Mouse (Mus musculus): ENCODE data around the gene Hydin. TPM values are rescaled to one million over a fixed set of nuclear protein-coding genes. Genes with fewer than 3 reads are reported as not detected.
A peak's percentile ranks its signal among the peaks of the same experiment; 100 is the strongest.

Gene Hydin
- total RNA-seq (2017): not detected in 3 replicates

DNA sequence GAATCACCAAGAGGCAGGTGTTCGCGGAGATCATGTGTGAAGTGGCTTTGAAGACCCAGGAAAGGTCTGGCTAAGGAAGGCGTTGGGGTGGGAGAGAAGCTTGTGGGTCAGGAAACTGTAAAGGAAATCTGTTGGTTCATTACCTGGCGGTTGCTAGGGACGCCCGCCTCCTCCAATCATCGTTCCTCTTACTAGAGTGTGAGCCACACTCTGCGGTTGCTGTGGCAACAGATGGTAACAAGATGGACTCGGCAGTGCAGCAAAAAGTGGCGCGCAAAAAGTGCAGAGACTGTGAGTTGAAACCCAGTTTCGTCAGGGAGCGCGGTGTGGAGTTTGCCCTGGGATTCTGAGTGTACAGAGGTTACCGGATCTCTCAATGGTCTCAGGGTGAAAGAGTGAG is at the start of gene Hydin:
Gene Hydin (plus strand): TSS at position 237 of the 400 bp plus-strand sequence.
- no peak for ATAC-seq (replicated peaks; ENCODE audit: insufficient number of reproducible peaks, low FRiP score, low TSS enrichment, poor library complexity, severe bottlenecking)

DNA sequence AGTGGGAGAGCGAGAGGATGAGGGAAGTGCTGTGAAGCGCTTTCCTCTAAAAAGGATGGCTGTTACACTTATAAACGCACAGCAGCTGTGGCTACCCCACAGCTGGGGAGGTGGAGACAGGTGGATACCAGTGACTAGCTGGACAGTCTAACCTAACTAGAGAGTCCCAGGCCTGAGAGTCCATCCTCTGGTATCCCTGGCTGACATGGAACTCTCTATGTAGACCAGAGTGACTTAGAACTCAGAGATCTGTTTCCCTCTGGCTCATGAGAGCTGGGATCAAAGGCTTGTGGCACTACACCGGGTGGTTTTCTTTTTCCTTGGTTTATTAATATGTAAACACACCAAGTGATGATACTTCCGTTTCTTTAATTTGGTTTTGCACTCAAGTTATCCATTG is 49.6 kb upstream of the Hydin start:
- ATAC-seq (replicated peaks; ENCODE audit: insufficient number of reproducible peaks, low FRiP score, low TSS enrichment, poor library complexity, severe bottlenecking): no peak

- ATAC-seq (replicated peaks; ENCODE audit: insufficient number of reproducible peaks, low FRiP score, low TSS enrichment, poor library complexity, severe bottlenecking): peak; percentile 98
Observed at GRCm38 (mm10) chr8:110217681-110218131, 49.1 kb upstream of the Hydin start.

DNA sequence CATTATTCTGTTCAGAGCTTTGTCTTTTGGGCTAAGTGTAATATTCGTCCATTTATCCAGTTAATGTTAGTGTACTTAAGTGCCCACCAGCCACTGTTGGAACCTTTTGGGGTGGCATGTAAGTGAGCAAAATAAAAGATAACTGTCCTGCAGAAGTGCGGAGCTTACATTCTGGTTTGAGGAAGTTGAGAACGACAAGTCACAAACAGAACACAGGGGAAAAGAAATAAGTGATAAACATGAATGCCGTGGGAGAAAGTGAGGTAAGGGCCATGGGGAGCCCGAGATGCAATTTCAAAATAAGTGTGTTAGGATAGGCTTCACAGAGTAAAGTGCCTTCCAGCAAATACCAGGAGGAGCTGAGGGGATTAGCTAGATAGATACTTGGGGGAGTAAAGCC is 48.3 kb upstream of the Hydin start:
- ATAC-seq (replicated peaks; ENCODE audit: insufficient number of reproducible peaks, low FRiP score, low TSS enrichment, poor library complexity, severe bottlenecking): no peak

DNA sequence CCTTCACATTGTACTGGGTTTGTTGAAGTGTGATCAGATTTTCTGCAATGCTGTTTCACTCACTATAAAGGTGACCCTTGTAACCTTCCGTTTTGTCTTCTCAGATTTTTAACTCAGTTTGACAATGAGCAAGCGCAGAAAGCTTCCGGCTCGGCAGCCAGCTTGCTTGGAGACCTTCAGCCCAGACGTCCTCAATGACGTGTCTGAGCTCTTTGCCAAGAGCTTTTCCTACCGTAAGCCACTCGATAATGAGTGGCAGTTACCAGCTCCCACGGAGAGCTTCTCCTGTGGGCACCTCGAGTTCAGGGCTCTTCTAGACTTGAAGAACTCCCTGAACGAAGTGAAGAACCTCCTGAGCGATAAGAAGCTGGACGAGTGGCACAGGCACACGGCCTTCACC is 45.8 kb upstream of the Hydin start:
- ATAC-seq (replicated peaks; ENCODE audit: insufficient number of reproducible peaks, low FRiP score, low TSS enrichment, poor library complexity, severe bottlenecking): no peak

DNA sequence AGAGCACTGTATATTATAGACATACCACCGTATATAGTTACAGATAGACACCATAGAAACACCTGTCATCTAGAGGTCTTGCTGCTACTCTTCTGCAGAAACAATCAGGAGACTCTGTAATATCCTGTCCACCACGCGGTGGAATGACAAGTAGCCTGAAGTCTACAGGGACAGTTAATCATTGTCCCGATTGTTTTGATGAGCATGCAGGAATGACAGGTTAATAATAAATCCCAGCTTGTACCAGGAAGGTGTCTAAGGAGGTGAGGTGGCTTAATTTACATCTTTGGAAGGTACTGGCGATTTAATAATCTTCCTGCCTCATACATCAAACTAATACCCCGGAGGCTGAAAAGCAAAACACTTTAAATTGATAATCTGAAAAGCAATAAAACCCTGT is 36.0 kb upstream of the Hydin start:
- ATAC-seq (replicated peaks; ENCODE audit: insufficient number of reproducible peaks, low FRiP score, low TSS enrichment, poor library complexity, severe bottlenecking): no peak

- no peak for ATAC-seq (replicated peaks; ENCODE audit: insufficient number of reproducible peaks, low FRiP score, low TSS enrichment, poor library complexity, severe bottlenecking)
Observed at GRCm38 (mm10) chr8:110242278-110243177, 24.2 kb upstream of the Hydin start.

DNA sequence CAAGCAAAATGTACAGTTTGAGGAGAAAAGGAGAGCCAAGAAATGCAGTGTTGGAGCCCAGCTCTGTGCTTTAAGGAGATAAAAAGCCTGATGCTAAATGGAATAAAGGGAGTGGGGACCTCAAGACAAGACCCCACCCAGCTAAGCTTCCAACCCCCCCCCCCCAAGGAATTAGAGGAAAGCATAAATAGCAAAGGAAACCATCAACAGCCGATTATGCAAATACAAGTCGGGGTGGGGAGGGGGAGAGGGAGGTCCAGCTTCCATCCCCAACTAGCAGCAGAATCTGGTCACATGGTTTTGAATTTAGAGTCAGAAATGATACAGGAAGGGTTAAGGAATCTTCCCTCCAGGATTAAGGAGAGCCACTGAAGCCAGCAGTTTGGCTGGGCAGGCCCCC is 22.2 kb upstream of the Hydin start:
- no peak for ATAC-seq (replicated peaks; ENCODE audit: insufficient number of reproducible peaks, low FRiP score, low TSS enrichment, poor library complexity, severe bottlenecking)

DNA sequence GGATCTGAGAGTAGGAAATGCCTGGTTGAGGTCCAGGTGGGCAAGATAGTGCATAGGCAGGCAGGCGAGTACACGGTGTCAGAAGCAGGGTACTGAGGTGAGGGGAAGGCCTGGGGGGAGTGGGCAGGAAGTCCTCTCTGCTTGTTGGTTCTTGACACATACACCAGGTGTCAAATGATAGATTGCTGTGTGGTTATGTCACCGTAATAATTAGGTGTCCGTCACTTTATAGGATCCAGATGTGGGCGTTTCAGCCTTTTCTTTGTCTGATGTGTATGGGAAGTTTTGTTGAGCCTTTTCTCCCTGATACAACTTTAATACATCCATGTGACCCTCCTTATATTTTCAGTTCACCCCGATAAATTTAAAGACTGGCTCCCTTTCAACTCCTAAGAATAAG is 19.5 kb upstream of the Hydin start:
- ATAC-seq (replicated peaks; ENCODE audit: insufficient number of reproducible peaks, low FRiP score, low TSS enrichment, poor library complexity, severe bottlenecking): no peak

DNA sequence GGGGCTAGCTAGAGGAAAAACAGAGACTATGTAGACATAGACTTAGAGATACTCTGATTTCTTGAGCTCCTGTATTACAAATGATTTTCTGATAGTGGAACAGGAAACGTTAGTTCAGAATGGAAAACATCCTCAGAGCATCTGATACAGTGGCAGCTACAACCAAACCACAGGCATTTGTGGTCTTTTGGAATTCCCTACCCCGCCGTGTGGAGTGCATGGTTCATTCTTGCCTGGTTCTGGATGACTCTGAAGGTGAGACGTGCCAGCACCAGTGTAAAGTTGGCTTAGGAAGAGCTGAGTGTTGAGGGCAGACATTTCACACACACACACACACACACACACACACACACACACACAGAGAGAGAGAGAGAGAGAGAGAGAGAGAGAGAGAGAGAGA is 12.8 kb upstream of the Hydin start:
- ATAC-seq (replicated peaks; ENCODE audit: insufficient number of reproducible peaks, low FRiP score, low TSS enrichment, poor library complexity, severe bottlenecking): no peak

- no peak for ATAC-seq (replicated peaks; ENCODE audit: insufficient number of reproducible peaks, low FRiP score, low TSS enrichment, poor library complexity, severe bottlenecking)
Observed at GRCm38 (mm10) chr8:110265796-110266305, 926 bp upstream of the Hydin start.

- ATAC-seq (replicated peaks; ENCODE audit: insufficient number of reproducible peaks, low FRiP score, low TSS enrichment, poor library complexity, severe bottlenecking): no peak
Observed at GRCm38 (mm10) chr8:110267268-110267667, 491 bp downstream of the Hydin start.

- ATAC-seq (replicated peaks; ENCODE audit: insufficient number of reproducible peaks, low FRiP score, low TSS enrichment, poor library complexity, severe bottlenecking): no peak
Observed at GRCm38 (mm10) chr8:110270659-110271058, 3.9 kb downstream of the Hydin start.

DNA sequence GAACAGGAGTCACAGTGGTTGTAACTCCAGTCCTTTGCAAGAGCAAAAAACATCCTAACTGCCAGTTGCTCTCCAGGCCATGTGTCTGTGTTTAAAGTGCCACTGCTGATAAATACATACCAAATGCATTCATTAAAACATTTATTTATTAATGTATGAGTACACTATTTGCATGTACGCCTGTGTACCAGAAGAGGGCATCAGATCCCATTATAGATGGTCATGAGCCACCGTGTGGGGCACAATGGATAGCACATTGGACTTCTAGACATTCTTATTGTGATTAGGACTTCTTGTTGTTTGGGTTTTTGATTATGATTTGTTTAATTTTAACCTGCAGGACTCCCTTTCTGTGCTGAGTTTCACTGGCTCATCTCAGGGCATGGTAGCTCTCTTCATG is 6.6 kb downstream of the Hydin start:
- no peak for ATAC-seq (replicated peaks; ENCODE audit: insufficient number of reproducible peaks, low FRiP score, low TSS enrichment, poor library complexity, severe bottlenecking)

GRCm38 (mm10) chr8:110275465-110276258 is 8.9 kb downstream of the Hydin start:
- no peak for ATAC-seq (replicated peaks; ENCODE audit: insufficient number of reproducible peaks, low FRiP score, low TSS enrichment, poor library complexity, severe bottlenecking)

DNA sequence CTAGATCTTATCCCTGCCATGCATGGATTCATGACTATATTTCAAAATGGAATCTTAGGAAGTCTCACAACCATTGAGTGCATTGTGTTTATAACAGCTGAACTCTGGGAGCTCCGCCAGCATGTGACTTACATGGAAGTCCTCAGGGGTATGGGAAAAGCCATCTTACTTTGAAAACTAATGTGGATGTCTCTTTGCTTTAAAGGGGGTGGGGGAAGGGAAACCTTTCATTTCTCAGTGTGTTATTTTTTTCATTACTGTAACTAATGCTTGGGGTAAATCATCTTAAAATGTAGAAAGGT is 9.4 kb downstream of the Hydin start:
- ATAC-seq (replicated peaks; ENCODE audit: insufficient number of reproducible peaks, low FRiP score, low TSS enrichment, poor library complexity, severe bottlenecking): no peak

DNA sequence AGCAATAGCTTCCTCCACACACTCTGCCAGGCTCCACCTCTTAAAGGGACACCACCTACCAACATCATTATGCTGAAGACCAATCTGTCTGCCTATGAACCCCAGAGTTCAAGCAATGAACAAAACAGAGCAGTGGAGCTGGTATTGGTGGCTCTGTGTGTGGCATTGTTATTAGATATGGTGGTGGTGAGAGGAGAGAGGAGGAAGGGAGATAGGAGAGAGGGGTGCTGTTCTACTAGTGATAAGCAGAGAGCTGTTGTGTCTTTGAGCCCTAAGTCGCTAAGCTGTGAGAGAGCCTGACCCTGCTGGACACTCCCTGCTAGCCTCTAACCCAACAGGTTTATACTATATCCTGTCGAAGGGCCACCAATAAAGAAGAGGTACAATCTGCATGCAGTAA is 45.9 kb downstream of the Hydin start:
- ATAC-seq (replicated peaks; ENCODE audit: insufficient number of reproducible peaks, low FRiP score, low TSS enrichment, poor library complexity, severe bottlenecking): no peak

GRCm38 (mm10) chr8:110315826-110316225 is 49.0 kb downstream of the Hydin start:
- no peak for ATAC-seq (replicated peaks; ENCODE audit: insufficient number of reproducible peaks, low FRiP score, low TSS enrichment, poor library complexity, severe bottlenecking)

DNA sequence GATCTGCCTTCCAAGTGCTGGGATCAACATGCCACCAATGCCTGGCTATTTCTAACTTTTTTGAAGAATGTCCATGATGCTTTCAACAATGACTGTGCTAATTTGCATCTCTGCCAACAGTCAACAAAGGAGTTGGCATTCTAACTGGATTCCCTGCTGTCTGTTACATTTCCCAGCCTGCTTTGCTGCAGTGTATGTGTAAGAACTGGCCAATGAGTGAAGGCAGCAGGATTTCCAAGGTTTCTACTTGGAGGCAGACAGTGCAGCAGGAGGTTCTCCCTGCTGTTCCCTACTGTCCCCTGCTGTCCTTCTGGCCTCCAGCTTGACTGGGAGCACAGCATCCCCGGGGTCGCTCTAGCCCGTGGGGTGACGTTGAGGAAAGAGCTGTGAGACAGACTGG is 52.8 kb downstream of the Hydin start:
- no peak for ATAC-seq (replicated peaks; ENCODE audit: insufficient number of reproducible peaks, low FRiP score, low TSS enrichment, poor library complexity, severe bottlenecking)

DNA sequence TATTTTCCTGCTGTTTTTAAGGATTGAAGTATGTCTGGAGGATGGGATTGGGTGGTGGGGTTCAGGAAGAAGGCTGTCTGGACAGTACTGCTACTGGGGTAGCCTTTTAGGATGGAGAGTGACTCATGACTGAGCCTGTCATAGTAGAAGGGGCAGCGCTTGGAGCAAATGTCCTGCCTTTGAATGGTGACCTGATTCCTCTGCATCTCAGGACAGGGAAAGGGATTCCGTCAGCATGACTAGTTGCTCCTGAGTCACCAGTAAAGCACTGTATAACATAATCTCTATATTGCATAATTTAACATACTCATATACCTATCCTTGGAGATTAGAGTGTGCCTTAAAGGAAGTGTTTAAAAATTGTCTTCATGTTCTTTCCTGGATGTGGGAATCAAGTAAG is 54.7 kb downstream of the Hydin start:
- ATAC-seq (replicated peaks; ENCODE audit: insufficient number of reproducible peaks, low FRiP score, low TSS enrichment, poor library complexity, severe bottlenecking): no peak
